24 mouse cellular contexts compared by ENCODE assay signal in genomic region chr11:67143863-67144498, GRCm38 (mm10).
DNase-seq lines count a peak whose midpoint lies in the region.
"Had no signal": no experiment of that assay in that cellular context is flagged by ENCODE, and none has a peak within 500 bp of the region (broad histone marks: within the 10 kb centered on the region; RNA-seq: fewer than 3 reads in every experiment).

No protein-coding gene starts in this region.

- peak; percentile 2 to 17 for DNase-seq in spleen, postnatal 36 days (ENCODE audit: low spot score in 2 of 2)
- DNase-seq in spleen, postnatal 10 days (ENCODE audit: low spot score in 2 of 2), result no peak
- peak; percentile 30 for DNase-seq in brain, adult 2 months (ENCODE audit: low read depth, low spot score)
- DNase-seq in splenic B cell, adult 2 months (ENCODE audit: low read depth, low spot score), result peak; percentile 16
- DNase-seq in cerebellum, adult 9-10 months, result no peak
- DNase-seq in frontal cortex, postnatal 25 days (ENCODE audit: low spot score in 2 of 2), result no peak
- DNase-seq: adrenal gland, postnatal 10 days; adrenal gland, postnatal 36 days; cerebellum, adult 11 months; cerebellum, adult 2 months; cerebellum, postnatal 10 days; cerebellum, postnatal 36 days; embryo, embryonic 11 days; heart, adult 2 months; heart, postnatal 14 days had no signal

- H3K27me3 ChIP-seq in splenic B cell, adult 2 months (ENCODE audit: control insufficient read depth, insufficient read depth, low read length, poor library complexity, severe bottlenecking), result no peaks in the 10 kb centered on the region
- H3K27me3 ChIP-seq: embryonic facial prominence, embryonic 13.5 days; forebrain, embryonic 15.5 days; heart, embryonic 13.5 days; hindbrain, embryonic 12.5 days; hindbrain, embryonic 15.5 days had no signal

- H3K36me3 ChIP-seq in splenic B cell, adult 2 months (ENCODE audit: control insufficient read depth, insufficient read depth, low read length, poor library complexity, severe bottlenecking), result no peaks in the 10 kb centered on the region
- H3K36me3 ChIP-seq: embryonic facial prominence, embryonic 10.5 days; embryonic facial prominence, embryonic 13.5 days; forebrain, embryonic 12.5 days; forebrain, embryonic 15.5 days; G1E; heart, embryonic 10.5 days; heart, embryonic 13.5 days; hindbrain, embryonic 12.5 days; hindbrain, embryonic 15.5 days had no signal

Comparison
In these comparisons a context has a peak if more than half of its experiments do, and no peak if none do; other contexts are left out.
1. DNase-seq: peak in spleen, postnatal 36 days (2 of 2), brain, adult 2 months (single experiment) and splenic B cell, adult 2 months (single experiment); none in spleen, postnatal 10 days (0 of 2), cerebellum, adult 9-10 months (single experiment) and frontal cortex, postnatal 25 days (0 of 2).